Mouse (Mus musculus) forebrain, postnatal 0 days (tissue): ENCODE data around the gene Il2rb. TPM values are rescaled to one million over a fixed set of nuclear protein-coding genes. Genes with fewer than 3 reads are reported as not detected.

Source experiments
- ATAC-seq: fragments of 200-750 bp; cut with Nextera tagmentation; 2 replicates; pipeline ENCODE4 v1.8.0; 2017; ENCODE audit warnings: mild to moderate bottlenecking, moderate library complexity
- DNase-seq: peaks from one replicate; pipeline ENCODE4 v3.0.0-alpha.2; 2015
- H3K27ac ChIP-seq: fragments of 300-500 bp; sonication (generic); 2 replicates; pipeline ENCODE4 v1.5.1; 2014; ENCODE audit warnings: low read depth, mild to moderate bottlenecking, antibody characterized with exemption, low read length, moderate library complexity, mixed read lengths
- H3K27me3 ChIP-seq: fragments of 300-500 bp; sonication (generic); 2 replicates; pipeline ENCODE4 v1.6.1; 2014; ENCODE audit warnings: mild to moderate bottlenecking, low read length, mixed read lengths; ENCODE audit not compliant: insufficient read depth
- H3K36me3 ChIP-seq: fragments of 300-500 bp; sonication (generic); 2 replicates; pipeline ENCODE4 v1.6.1; 2014; ENCODE audit warnings: mild to moderate bottlenecking, moderate library complexity; ENCODE audit not compliant: insufficient read depth
- H3K4me1 ChIP-seq: fragments of 300-500 bp; sonication (generic); 2 replicates; pipeline ENCODE4 v1.6.1; 2014; ENCODE audit warnings: antibody characterized with exemption; ENCODE audit not compliant: insufficient read depth
- H3K4me2 ChIP-seq: fragments of 300-500 bp; sonication (generic); 2 replicates; pipeline ENCODE4 v1.6.1; 2014; ENCODE audit warnings: low read depth, mild to moderate bottlenecking, moderate library complexity
- H3K4me3 ChIP-seq: fragments of 300-500 bp; sonication (generic); 2 replicates; pipeline ENCODE4 v1.5.1; 2014; ENCODE audit warnings: low read depth, low read length, mixed read lengths
- H3K9ac ChIP-seq: fragments of 300-500 bp; sonication (generic); 2 replicates; pipeline ENCODE4 v1.6.1; 2014; ENCODE audit warnings: mild to moderate bottlenecking
- H3K9me3 ChIP-seq: fragments of 300-500 bp; sonication (generic); 2 replicates; pipeline ENCODE4 v1.6.1; 2016; ENCODE audit warnings: low read length
- CTCF ChIP-seq: sonication (generic); IDR thresholded peaks from 2 replicates; pipeline ENCODE4 v1.5.1; 2016; ENCODE audit warnings: antibody characterized with exemption, control low read depth, low read depth
- WGBS: fragments of 180-500 bp; shearing (Covaris S2); extraction: QIAGEN DNeasy Blood & Tissue Kit; methylation state at CpG from one replicate; pipeline ENCODE4 v1.1.7; 2014; 5-methylcytosine and 5-hydroxymethylcytosine counted together
- polyA plus RNA-seq: library from polyadenylated mRNA; unstranded; fragments of >200 nt; fragmentation: Nextera tagmentation; extraction: Ambion mirVana; gene quantifications from 2 replicates; pipeline ENCODE4 v1.2.1, GENCODE M21; 2015
- total RNA-seq: library from RNA; depleted of rRNA; stranded (reverse); fragments of >200 nt; gene quantifications from 2 replicates; pipeline ENCODE4 v1.2.3, GENCODE M21; 2014

Gene Il2rb
- total and polyA plus RNA-seq, 2 experiments from 2014 or later: 0.14 to 0.22 TPM

DNA sequence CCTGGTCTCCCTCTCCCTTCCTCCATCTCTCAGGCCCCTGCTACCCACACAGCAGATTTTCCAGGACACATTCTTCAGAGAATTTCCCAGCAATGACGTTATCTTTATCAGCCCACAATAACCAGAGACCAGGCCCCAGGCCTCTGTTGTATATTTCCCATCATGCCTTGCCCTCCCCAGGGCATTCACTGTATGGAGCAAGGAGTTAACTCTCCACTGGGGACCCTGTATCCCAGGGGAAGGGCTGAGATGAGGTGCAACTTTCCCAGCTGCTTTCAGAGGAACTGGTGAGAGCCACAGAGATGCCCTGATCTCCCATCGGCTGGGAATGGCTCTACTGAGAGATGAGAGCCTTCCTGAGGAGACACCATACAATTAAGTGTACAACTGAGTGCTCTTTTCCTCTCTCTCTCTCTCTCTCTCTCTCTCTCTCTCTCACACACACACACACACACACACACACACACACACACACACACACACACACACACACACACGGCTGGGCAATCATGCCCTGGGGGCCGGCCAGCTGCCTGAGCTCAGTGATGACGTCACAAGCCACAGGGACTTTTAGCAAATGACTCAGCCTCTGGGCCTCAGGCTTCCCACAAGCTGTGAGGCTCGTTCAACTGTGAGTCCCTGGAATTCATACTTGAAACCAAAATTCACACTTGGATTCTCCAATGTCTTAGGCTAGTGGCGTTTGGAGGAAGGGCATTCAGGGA lies 45.2 kb downstream of the Il2rb start:
- WGBS: 42% methylated on average over 7 of the region's 7 CpGs

DNA sequence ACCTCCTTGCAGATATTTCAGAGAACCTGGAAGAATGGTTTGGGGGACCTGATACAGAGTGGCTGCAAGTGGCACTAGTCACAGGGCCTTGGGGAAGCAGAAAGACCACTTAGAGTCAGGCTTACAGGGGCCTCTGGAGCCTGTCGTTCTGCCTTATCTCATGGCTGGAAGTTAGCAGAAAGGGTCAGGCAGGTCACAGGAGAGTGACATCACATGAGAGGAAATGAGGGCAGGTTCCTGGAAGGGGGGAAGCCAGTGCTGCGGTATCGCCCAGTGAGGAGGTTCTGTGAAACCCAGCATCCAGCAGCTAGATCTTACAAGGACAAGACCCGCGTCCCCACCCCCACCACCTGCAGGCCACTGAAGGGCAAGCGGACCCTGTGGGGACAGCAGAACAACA lies 45.9 kb downstream of the Il2rb start:
- no peak overlapping the region for H3K27ac ChIP-seq
- H3K27me3 ChIP-seq: no peaks in the 10 kb centered on the region
- 77% methylated on average over 6 of the region's 6 CpGs for WGBS
- no peaks in the 10 kb centered on the region for H3K36me3 ChIP-seq
- no peak for DNase-seq
- no peak overlapping the region for H3K4me3 ChIP-seq
- no peak for ATAC-seq
- TF ChIP-seq CTCF: no peak
- no peaks in the 10 kb centered on the region for H3K9me3 ChIP-seq
- H3K4me1 ChIP-seq: no peaks in the 10 kb centered on the region
- H3K9ac ChIP-seq: no peak overlapping the region
- no peak overlapping the region for H3K4me2 ChIP-seq

More for the DNA sequence above, 45.2 kb downstream of the Il2rb start:
- Histone ChIP-seq H3K4me2 (no peak overlapping the region), H3K4me3 (no peak overlapping the region), H3K4me1 (no peaks in the 10 kb centered on the region), H3K9me3 (no peaks in the 10 kb centered on the region), H3K27me3 (no peaks in the 10 kb centered on the region), H3K36me3 (no peaks in the 10 kb centered on the region), H3K27ac (no peak overlapping the region), H3K9ac (no peak overlapping the region)
- ATAC-seq (no peak), DNase-seq (no peak)
- TF ChIP-seq CTCF: no peak

DNA sequence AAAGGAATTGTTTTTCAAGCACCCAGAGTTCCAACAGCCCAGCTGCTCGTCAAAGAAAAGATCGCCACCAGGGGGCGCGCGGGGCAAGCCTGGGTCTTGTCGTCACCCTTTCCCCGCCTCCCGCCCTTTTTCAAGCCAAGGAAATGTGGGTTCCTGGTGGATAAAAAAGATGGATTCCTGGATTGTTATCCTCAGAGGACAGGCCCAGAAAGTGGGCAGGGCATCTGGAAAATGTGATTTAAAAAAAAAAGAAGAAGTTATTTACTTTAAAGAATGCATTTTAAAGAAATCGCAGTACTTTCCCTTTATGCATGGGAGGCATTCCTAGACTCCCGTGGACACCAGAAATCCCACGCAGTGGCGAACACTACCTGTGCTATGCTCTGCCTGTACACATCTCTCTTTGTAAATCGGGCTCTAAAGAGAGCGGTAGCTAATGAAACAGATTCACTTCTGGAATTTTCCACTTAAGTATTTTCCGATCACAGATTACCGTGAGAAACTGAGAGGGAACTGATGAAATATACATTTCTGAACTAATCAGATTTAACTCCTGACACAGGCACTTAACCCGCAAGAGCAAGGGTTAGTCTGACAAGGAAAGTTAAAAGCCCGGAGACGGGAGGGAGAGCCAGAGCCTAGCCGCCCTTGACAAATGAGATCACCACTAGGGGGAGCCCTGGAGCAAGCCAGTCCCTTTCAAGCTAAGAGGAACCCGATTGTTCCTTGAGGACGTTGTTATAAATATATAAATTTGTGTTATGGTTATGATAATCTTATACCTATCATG lies 47.1 kb downstream of the Il2rb start:
- peak overlapping the region; percentile 60 for H3K27ac ChIP-seq
- H3K4me2 ChIP-seq: peak overlapping the region; percentile 57
- ATAC-seq (peak; percentile 80), DNase-seq (peak; percentile 94)
- H3K4me3 ChIP-seq: peak overlapping the region; percentile 28
- no peaks in the 10 kb centered on the region for H3K9me3 ChIP-seq
- H3K36me3 ChIP-seq: no peaks in the 10 kb centered on the region
- peak overlapping the region; percentile 31; the same call in 1 of the 2 replicates for H3K9ac ChIP-seq
- no peaks in the 10 kb centered on the region for H3K27me3 ChIP-seq
- no peaks in the 10 kb centered on the region for H3K4me1 ChIP-seq
- under 1% methylated on average over 22 of the region's 22 CpGs for WGBS
- TF ChIP-seq CTCF: peak; percentile 92

DNA sequence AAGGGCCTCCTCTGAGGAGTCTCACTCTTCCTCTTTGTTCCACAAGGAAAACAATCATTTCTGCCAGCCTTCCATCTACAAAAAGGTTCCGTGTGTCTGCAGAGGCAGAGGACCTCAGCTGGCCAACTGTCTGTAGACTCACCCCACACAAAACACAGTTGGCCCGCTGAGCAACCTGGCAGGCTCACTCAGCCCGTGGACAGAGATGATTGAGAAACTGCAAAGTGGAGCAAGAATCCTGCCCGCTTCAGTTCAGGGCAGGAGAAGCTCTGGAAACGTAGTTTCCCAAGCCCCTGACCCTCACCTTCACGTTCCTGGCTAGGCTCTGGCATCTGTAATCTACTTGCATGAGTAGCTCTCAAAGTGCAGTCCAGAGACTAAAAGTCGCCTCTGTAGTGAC lies 48.0 kb downstream of the Il2rb start:
- Histone ChIP-seq H3K9me3 (no peaks in the 10 kb centered on the region), H3K4me2 (no peak overlapping the region), H3K36me3 (no peaks in the 10 kb centered on the region), H3K27ac (no peak overlapping the region), H3K4me3 (no peak overlapping the region), H3K4me1 (no peaks in the 10 kb centered on the region), H3K27me3 (no peaks in the 10 kb centered on the region), H3K9ac (no peak overlapping the region)
- WGBS: 37% methylated on average over 7 of the region's 7 CpGs
- ATAC-seq (no peak), DNase-seq (no peak)
- no peak for TF ChIP-seq CTCF

DNA sequence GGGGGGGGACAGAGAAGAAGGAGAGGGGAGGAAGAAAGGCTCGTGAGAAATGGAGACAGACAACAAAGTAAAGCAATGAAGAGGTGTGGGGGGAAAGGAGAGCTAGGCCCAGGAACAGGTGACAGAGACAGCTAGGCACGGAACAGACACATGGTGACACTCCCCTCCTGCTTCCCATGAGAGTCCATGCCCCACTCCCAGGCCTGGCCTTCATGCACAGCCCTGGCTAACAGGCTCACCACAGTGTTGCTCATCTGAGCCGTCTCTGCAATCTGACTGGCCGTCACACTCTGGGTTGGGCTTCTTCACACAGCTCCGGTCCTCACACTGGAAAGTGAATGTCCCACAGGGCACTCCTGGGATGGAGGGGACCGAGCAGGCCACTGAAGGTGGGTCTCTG lies 51.2 kb downstream of the Il2rb start:
- no peak overlapping the region for H3K27ac ChIP-seq
- no peaks in the 10 kb centered on the region for H3K4me1 ChIP-seq
- ATAC-seq (no peak), DNase-seq (no peak)
- no peaks in the 10 kb centered on the region for H3K27me3 ChIP-seq
- WGBS: 59% methylated on average over 6 of the region's 6 CpGs
- H3K4me2 ChIP-seq: no peak overlapping the region
- no peaks in the 10 kb centered on the region; the same call in 1 of the 2 replicates for H3K36me3 ChIP-seq
- H3K9ac ChIP-seq: no peak overlapping the region
- TF ChIP-seq CTCF: no peak
- no peak overlapping the region for H3K4me3 ChIP-seq
- H3K9me3 ChIP-seq: no peaks in the 10 kb centered on the region

DNA sequence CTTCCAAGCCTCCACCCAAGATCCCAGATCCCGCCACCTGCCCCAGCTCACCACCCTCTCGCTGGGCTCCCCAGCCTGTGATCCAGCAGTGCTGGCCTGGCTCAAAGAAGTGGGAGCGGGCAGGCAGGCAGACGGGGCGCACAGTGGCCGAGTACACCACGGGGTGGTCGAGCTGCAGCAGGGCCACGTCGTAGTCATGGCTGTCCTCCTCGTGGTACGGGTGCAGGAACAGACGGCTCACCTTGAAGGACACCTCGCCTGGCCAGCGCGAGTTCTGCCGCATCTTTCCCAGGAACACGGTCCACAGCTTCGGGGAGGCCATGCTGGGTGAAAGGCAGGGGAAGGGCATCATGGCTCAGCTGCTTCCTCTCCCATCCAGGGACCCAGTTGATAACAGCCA lies 52.8 kb downstream of the Il2rb start:
- Histone ChIP-seq H3K9me3 (no peaks in the 10 kb centered on the region), H3K9ac (no peak overlapping the region), H3K36me3 (no peaks in the 10 kb centered on the region; the same call in 1 of the 2 replicates), H3K4me3 (no peak overlapping the region), H3K4me1 (peaks cover 4% of the 10 kb centered on the region; the same call in 1 of the 2 replicates), H3K27me3 (no peaks in the 10 kb centered on the region), H3K27ac (no peak overlapping the region), H3K4me2 (no peak overlapping the region)
- DNase-seq (no peak), ATAC-seq (no peak)
- TF ChIP-seq CTCF: no peak
- WGBS: 93% methylated on average over 19 of the region's 19 CpGs

DNA sequence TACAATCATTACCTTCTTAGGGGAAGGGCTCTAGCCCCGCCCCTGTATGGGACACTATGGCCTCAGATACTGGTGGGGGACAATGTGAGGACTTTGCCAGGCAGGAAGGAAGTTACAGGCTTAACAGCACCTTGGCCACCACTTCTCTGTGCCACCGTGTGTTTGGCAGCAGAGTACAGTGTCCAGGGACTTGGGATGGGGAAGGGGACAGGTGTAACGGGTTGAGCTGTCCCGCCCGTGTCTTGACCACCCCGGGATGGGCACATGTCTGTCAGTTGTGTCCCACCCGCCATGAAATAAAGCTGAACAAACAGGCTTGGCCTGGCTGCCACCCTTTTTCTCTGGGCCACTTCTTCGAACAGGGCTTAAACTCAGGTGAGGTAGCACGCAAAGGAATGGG lies 56.1 kb downstream of the Il2rb start:
- no peak for ATAC-seq
- peaks cover 12% of the 10 kb centered on the region; the same call in 1 of the 2 replicates for H3K4me1 ChIP-seq
- peaks cover 18% of the 10 kb centered on the region for H3K36me3 ChIP-seq
- WGBS: 72% methylated on average over 9 of the region's 9 CpGs
- H3K4me3 ChIP-seq: no peak overlapping the region
- H3K9me3 ChIP-seq: no peaks in the 10 kb centered on the region
- H3K9ac ChIP-seq: no peak overlapping the region
- no peak for TF ChIP-seq CTCF
- no peak overlapping the region for H3K27ac ChIP-seq
- no peak for DNase-seq
- no peaks in the 10 kb centered on the region for H3K27me3 ChIP-seq
- no peak overlapping the region for H3K4me2 ChIP-seq
